Mouse (Mus musculus) megakaryocyte, embryonic 14.5 days (primary cell): ENCODE measurements around the gene Olfr1487. TPM values are rescaled to one million over a fixed set of nuclear protein-coding genes. Genes with fewer than 3 reads are reported as not detected.
"Not testable (repeated sequence)": the region's sequence is repeated elsewhere in the genome, so short reads cannot be mapped to it uniquely, and the experiment has no call there.

ENCODE experiments used
- H3K27me3 ChIP-seq: replicated peaks from 2 replicates; pipeline ENCODE3; 2012; ENCODE audit warnings: inconsistent platforms
- H3K36me3 ChIP-seq: replicated peaks from 2 replicates; pipeline ENCODE3; 2012; ENCODE audit warnings: low read length, inconsistent platforms, mixed read lengths
- H3K4me1 ChIP-seq: 2 replicates; pipeline ENCODE4 v1.6.1; 2012; ENCODE audit warnings: inconsistent platforms
- H3K4me3 ChIP-seq: replicated peaks from 2 replicates; pipeline ENCODE3; 2012; ENCODE audit warnings: moderate library complexity, mild to moderate bottlenecking, inconsistent platforms
- H3K9me3 ChIP-seq: 2 replicates; pipeline ENCODE4 v1.6.1; 2012; ENCODE audit warnings: inconsistent platforms
- FLI1 ChIP-seq: IDR thresholded peaks from 2 replicates; pipeline ENCODE4 v1.6.1; 2012; ENCODE audit warnings: low read length, inconsistent platforms, mixed read lengths
- GATA1 ChIP-seq: IDR thresholded peaks from 3 replicates; pipeline ENCODE4 v1.6.1; 2012; ENCODE audit warnings: mixed read lengths, low read length, inconsistent platforms, borderline replicate concordance
- polyA plus RNA-seq: library from polyadenylated mRNA; stranded (reverse); fragments of >175 nt; gene quantifications from 2 replicates; pipeline ENCODE4 v1.2.3, GENCODE M21; 2012; ENCODE audit warnings: low replicate concordance; ENCODE audit not compliant: insufficient read depth

The Olfr1487 gene
- polyA plus RNA-seq = not detected in 2 replicates

GRCm38 (mm10) chr19:13617075-13617474 is at the start of gene Olfr1487:
Gene Olfr1487 (plus strand): TSS chr19:13617375.
- not testable (repeated sequence) for H3K27me3 ChIP-seq, H3K4me3 ChIP-seq, H3K9me3 ChIP-seq, H3K4me1 ChIP-seq, H3K36me3 ChIP-seq

DNA sequence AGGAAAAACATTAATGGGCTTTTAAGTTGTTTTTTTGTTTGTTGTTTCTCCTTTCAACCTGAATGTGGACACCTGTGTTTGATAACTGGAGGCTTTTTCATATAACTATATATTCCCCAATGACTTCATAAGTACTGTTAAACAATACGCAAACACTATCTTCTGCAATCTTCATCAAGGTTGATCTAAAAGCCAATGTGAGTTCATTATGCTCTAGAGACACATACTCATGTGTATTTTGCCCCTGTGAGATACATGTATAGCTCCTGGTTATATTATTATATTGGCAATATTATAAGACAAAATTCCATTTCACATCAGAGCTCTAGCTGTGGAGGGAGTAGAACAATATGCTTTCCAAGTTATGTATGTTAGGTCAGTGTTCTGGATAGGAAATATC is 34.0 kb upstream of the Olfr1487 start, which contains the start of gene Olfr1484:
Gene Olfr1484 (plus strand): TSS at position 301 of the 400 bp plus-strand sequence.
- Histone ChIP-seq H3K36me3 (no peaks in the 10 kb centered on the region), H3K4me3 (no peak within 1 kb of the TSS), H3K9me3 (no peaks in the 10 kb centered on the region)

DNA sequence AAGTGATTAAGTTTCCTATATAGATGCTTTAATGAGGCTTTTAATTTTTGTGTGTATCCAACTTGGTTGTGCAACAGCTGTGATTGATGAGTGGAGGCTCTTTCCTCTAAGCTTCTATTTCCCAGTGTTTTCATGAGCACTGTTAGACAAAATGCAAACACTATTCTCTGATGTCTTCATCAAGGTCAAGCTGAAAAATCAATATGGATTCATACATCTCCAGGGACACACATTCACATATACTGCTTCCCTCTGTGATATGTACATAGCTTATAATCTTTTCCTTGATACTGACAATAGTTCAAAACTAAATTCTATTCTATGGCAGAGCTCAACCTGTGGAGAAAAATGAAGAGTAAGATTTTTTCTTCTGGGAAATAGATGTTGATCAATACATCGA is 14.1 kb downstream of the Olfr1487 start, which contains the start of gene Olfr1489:
Gene Olfr1489 (plus strand): TSS at position 301 of the 400 bp plus-strand sequence.
- Histone ChIP-seq H3K9me3 (no peaks in the 10 kb centered on the region), H3K27me3 (no peaks in the 10 kb centered on the region), H3K36me3 (no peaks in the 10 kb centered on the region), H3K4me3 (no peak within 1 kb of the TSS), H3K4me1 (no peaks in the 10 kb centered on the region)
- TF ChIP-seq FLI1 (no peak), GATA1 (no peak)

More for the DNA sequence above, 34.0 kb upstream of the Olfr1487 start, which contains the start of gene Olfr1484:
- Histone ChIP-seq H3K27me3 (no peaks in the 10 kb centered on the region), H3K4me1 (no peaks in the 10 kb centered on the region)
- TF ChIP-seq FLI1 (no peak), GATA1 (no peak)

DNA sequence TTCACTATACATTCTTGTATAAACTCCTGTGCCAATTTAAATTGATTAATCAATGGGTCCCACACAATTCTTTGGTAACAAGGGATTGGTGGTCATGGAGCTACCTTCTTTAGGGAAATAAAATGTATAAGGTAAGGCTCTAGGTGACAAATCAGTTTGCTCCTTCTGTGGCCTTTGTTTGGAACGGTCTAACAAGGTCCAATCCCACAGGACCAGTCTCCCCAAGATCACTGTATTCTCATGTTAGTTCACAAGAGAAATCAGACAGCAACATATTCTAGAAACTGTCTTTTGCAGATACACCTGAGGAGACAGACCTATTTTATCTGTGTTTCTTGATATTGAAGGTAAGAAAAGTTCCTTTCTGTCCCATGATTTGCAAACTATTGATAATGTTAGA is 33.6 kb downstream of the Olfr1487 start, which contains the start of gene Olfr1490:
Gene Olfr1490 (plus strand): TSS at position 301 of the 400 bp plus-strand sequence.
- Histone ChIP-seq H3K9me3 (peaks cover 2% of the 10 kb centered on the region; the same call in 1 of the 2 replicates), H3K27me3 (no peaks in the 10 kb centered on the region), H3K36me3 (no peaks in the 10 kb centered on the region), H3K4me3 (no peak within 1 kb of the TSS), H3K4me1 (peaks cover 7% of the 10 kb centered on the region; the same call in 1 of the 2 replicates)
- TF ChIP-seq FLI1 (no peak), GATA1 (no peak)

Other genes starting within 250 kb of the Olfr1487 start
- gene Olfr1469, start 209.5 kb upstream of the Olfr1487 start, polyA plus RNA-seq = not detected in 2 replicates
- gene Olfr1471, start 174.0 kb upstream of the Olfr1487 start, polyA plus RNA-seq = not detected in 2 replicates
- not detected in 2 replicates for gene Olfr1472, start 161.3 kb upstream of the Olfr1487 start, polyA plus RNA-seq
- gene Olfr1474, start 147.8 kb upstream of the Olfr1487 start, polyA plus RNA-seq = not detected in 2 replicates
- not detected in 2 replicates for gene Olfr1475, start 137.2 kb upstream of the Olfr1487 start, polyA plus RNA-seq
- gene Olfr1477, start 116.8 kb upstream of the Olfr1487 start, polyA plus RNA-seq = not detected in 2 replicates
- gene Olfr1480, start 89.5 kb upstream of the Olfr1487 start, polyA plus RNA-seq = not detected in 2 replicates
- not detected in 2 replicates for gene Olfr1484, start 33.9 kb upstream of the Olfr1487 start, polyA plus RNA-seq
- gene Olfr1489, start 14.2 kb downstream of the Olfr1487 start, polyA plus RNA-seq = not detected in 2 replicates
- gene Olfr1490, start 33.7 kb downstream of the Olfr1487 start, polyA plus RNA-seq = not detected in 2 replicates
- gene Olfr1491, start 79.9 kb downstream of the Olfr1487 start, polyA plus RNA-seq = not detected in 2 replicates
- not detected in 2 replicates for gene Olfr1493-ps1, start 105.9 kb downstream of the Olfr1487 start, polyA plus RNA-seq
- not detected in 2 replicates for gene Olfr1494, start 122.4 kb downstream of the Olfr1487 start, polyA plus RNA-seq
- gene Olfr1495, start 147.2 kb downstream of the Olfr1487 start, polyA plus RNA-seq = not detected in 2 replicates
- not detected in 2 replicates for gene Olfr1496, start 160.5 kb downstream of the Olfr1487 start, polyA plus RNA-seq
- not detected in 2 replicates for gene Olfr1497, start 180.8 kb downstream of the Olfr1487 start, polyA plus RNA-seq
- gene Olfr1499, start 202.1 kb downstream of the Olfr1487 start, polyA plus RNA-seq = not detected in 2 replicates
- not detected in 2 replicates for gene Olfr1500, start 213.1 kb downstream of the Olfr1487 start, polyA plus RNA-seq
- gene Olfr1501, start 233.3 kb downstream of the Olfr1487 start, polyA plus RNA-seq = not detected in 2 replicates
- gene Olfr1502, start 244.4 kb downstream of the Olfr1487 start, polyA plus RNA-seq = not detected in 2 replicates